Mouse (Mus musculus) heart, postnatal 0 days (tissue): Measurements from ENCODE around the gene Hivep3. TPM values are rescaled to one million over a fixed set of nuclear protein-coding genes. Genes with fewer than 3 reads are reported as not detected.

Experiments used
- ATAC-seq: fragments of 200-750 bp; cut with Nextera tagmentation; 2 replicates; pipeline ENCODE4 v1.8.0; 2017; ENCODE audit warnings: low read depth, moderate number of reproducible peaks, moderate library complexity; ENCODE audit not compliant: insufficient read depth
- DNase-seq: peaks from one replicate; pipeline ENCODE4 v3.0.0-alpha.2; 2016; ENCODE audit warnings: low spot score
- H3K27ac ChIP-seq: fragments of 300-500 bp; sonication (generic); 2 replicates; pipeline ENCODE4 v1.5.1; 2014; ENCODE audit warnings: low read depth, mild to moderate bottlenecking
- H3K27me3 ChIP-seq: fragments of 300-500 bp; sonication (generic); 2 replicates; pipeline ENCODE4 v1.6.1; 2014; ENCODE audit warnings: low read length, mixed read lengths; ENCODE audit not compliant: control insufficient read depth, insufficient read depth
- H3K36me3 ChIP-seq: fragments of 300-500 bp; sonication (generic); replicated peaks from 2 replicates; pipeline ENCODE4 v1.6.1; 2014; ENCODE audit warnings: low read length, mixed read lengths; ENCODE audit not compliant: control insufficient read depth, insufficient read depth
- H3K4me1 ChIP-seq: fragments of 300-500 bp; sonication (generic); 2 replicates; pipeline ENCODE4 v1.6.1; 2014; ENCODE audit warnings: antibody characterized with exemption; ENCODE audit not compliant: control insufficient read depth, insufficient read depth
- H3K4me2 ChIP-seq: fragments of 300-500 bp; sonication (generic); 2 replicates; pipeline ENCODE4 v1.6.1; 2014; ENCODE audit warnings: low read depth, mild to moderate bottlenecking, low read length, moderate library complexity
- H3K4me3 ChIP-seq: fragments of 300-500 bp; sonication (generic); 2 replicates; pipeline ENCODE4 v1.5.1; 2014; ENCODE audit warnings: low read depth, low read length
- H3K9ac ChIP-seq: fragments of 300-500 bp; sonication (generic); replicated peaks from 2 replicates; pipeline ENCODE4 v1.6.1; 2014; ENCODE audit warnings: low read depth, low read length, mixed read lengths
- H3K9me3 ChIP-seq: fragments of 300-500 bp; sonication (generic); replicated peaks from 2 replicates; pipeline ENCODE4 v1.6.1; 2016; ENCODE audit warnings: low read length; ENCODE audit not compliant: control insufficient read depth
- CTCF ChIP-seq: IDR thresholded peaks from 2 replicates; pipeline ENCODE4 v1.5.1; 2016; ENCODE audit warnings: antibody characterized with exemption, control low read depth, low read depth
- EP300 ChIP-seq: IDR thresholded peaks from 2 replicates; pipeline ENCODE4 v1.6.1; 2016; ENCODE audit warnings: antibody characterized with exemption, low read depth
- WGBS: fragments of 180-500 bp; shearing (Covaris S2); extraction: QIAGEN DNeasy Blood & Tissue Kit; methylation state at CpG from one replicate; pipeline ENCODE4 v1.1.7; 2014; 5-methylcytosine and 5-hydroxymethylcytosine counted together
- polyA plus RNA-seq: library from polyadenylated mRNA; unstranded; fragments of >200 nt; fragmentation: Nextera tagmentation; extraction: Ambion mirVana; gene quantifications from 2 replicates; pipeline ENCODE4 v1.2.1, GENCODE M21; 2015
- total RNA-seq: library from RNA; depleted of rRNA; stranded (reverse); fragments of >200 nt; gene quantifications from 2 replicates; pipeline ENCODE4 v1.2.3, GENCODE M21; 2014; ENCODE audit warnings: low replicate concordance; rRNA removed

Hivep3 gene
- total RNA-seq (2.3 and 10.4 TPM in 2 replicates), polyA plus RNA-seq (5.8 and 6.6 TPM in 2 replicates)

DNA sequence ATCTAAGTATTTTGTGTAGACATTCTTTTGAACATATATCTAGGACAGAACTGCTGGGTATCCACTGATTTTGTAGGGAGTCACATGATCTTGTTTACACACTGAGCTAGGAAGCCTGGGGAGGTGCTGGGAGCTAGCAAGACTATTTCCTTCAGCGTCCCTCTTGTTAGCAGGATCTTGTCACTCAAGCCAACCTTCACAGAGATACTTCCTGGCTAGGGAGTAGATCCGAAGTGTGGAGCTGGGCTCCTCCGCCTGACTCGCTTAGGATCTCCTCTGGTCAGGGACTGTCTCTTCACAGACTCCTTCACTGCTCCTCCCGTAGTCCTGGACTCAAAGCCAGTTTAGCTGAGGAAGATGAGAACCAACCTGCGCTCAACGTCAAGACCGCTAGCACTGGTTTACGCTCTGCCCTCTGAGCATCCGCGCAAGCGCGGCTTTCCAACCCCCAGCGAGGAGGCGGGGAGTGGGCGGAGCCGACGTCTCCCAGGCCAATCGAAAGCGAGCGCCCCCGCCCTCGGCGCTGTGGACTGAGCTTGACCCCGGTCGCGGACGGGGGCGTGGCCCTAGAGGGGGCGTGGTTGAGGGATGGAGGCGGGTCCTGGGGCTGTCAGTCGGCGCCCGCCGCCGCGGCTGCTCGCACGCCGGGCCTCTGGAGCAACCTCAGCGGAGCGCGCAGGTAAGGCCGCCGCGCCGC, at the start of gene Hivep3:
Hivep3 (plus strand) TSS at position 601 of the 697 bp plus-strand sequence.
- WGBS: 2% methylated on average over 32 of the region's 47 CpGs
- H3K9me3 ChIP-seq: no peaks in the 10 kb centered on the region
- DNase-seq (peak; percentile 97), ATAC-seq (peak; percentile 99)
- H3K4me2 ChIP-seq: peak within 1 kb of the TSS; percentile 94
- H3K36me3 ChIP-seq: no peaks in the 10 kb centered on the region
- peak within 1 kb of the TSS; percentile 36 for H3K27ac ChIP-seq
- TF ChIP-seq CTCF: no peak
- TF ChIP-seq EP300: no peak
- H3K27me3 ChIP-seq: peaks cover 11% of the 10 kb centered on the region; the same call in 1 of the 2 replicates
- no peaks in the 10 kb centered on the region; the same call in 1 of the 2 replicates for H3K4me1 ChIP-seq
- peak within 1 kb of the TSS; percentile 57 for H3K9ac ChIP-seq
- peak within 1 kb of the TSS; percentile 80 for H3K4me3 ChIP-seq

DNA sequence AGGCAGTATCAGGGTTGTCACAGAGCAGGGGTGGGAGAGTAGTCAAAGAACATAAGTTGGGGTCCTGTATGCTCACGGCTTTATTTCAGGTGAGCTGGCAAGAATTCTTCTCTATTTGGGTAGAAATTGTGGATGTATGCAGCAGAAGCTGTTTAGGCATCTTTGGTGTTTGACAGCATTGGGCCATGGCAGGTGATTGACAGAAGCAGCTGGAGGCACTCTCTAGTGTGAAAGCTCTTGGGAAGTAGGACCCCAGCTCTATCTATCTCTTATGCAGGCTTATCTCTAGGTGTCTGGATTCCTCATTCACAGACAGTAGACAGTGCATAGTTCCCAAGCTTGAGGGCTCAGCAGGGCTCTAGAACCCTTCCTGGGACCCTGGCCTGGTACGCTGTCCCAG, 47.8 kb upstream of the Hivep3 start:
- no peak overlapping the region for H3K4me2 ChIP-seq
- H3K9ac ChIP-seq: no peak overlapping the region
- TF ChIP-seq CTCF (no peak), EP300 (no peak)
- H3K36me3 ChIP-seq: no peaks in the 10 kb centered on the region
- 79% methylated on average over 2 of the region's 2 CpGs for WGBS
- H3K4me3 ChIP-seq: no peak overlapping the region
- ATAC-seq: no peak
- no peak for DNase-seq
- no peaks in the 10 kb centered on the region for H3K4me1 ChIP-seq
- H3K27ac ChIP-seq: no peak overlapping the region
- no peaks in the 10 kb centered on the region for H3K27me3 ChIP-seq
- H3K9me3 ChIP-seq: no peaks in the 10 kb centered on the region

DNA sequence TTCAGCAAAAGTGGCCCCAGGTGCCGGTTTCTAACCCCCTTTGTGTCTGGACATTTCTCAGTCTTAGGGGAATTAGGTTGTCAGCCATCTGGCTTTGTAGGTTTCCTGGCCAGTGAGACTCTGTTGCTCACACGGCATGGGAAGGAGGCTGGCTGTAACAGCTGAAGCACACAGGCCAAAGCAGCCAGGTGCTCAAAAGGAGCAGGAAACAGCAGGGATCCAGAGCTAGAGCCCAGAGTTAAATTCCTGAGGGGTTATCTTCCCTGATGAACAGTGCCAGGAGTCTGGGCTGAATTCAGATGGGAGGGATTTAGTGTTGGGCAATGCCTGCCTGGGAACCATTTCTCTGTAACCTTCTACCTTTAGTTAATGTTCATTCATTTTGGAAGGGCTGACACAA, 35.2 kb upstream of the Hivep3 start:
- H3K9ac ChIP-seq: no peak overlapping the region
- no peak for DNase-seq
- H3K27ac ChIP-seq: no peak overlapping the region
- no peak for ATAC-seq
- TF ChIP-seq CTCF: no peak
- no peak for TF ChIP-seq EP300
- H3K27me3 ChIP-seq: no peaks in the 10 kb centered on the region
- no peak overlapping the region for H3K4me2 ChIP-seq
- no peaks in the 10 kb centered on the region for H3K4me1 ChIP-seq
- no peaks in the 10 kb centered on the region for H3K36me3 ChIP-seq
- H3K9me3 ChIP-seq: no peaks in the 10 kb centered on the region; the same call in 1 of the 2 replicates
- 44% methylated on average over 2 of the region's 2 CpGs for WGBS
- no peak overlapping the region for H3K4me3 ChIP-seq

DNA sequence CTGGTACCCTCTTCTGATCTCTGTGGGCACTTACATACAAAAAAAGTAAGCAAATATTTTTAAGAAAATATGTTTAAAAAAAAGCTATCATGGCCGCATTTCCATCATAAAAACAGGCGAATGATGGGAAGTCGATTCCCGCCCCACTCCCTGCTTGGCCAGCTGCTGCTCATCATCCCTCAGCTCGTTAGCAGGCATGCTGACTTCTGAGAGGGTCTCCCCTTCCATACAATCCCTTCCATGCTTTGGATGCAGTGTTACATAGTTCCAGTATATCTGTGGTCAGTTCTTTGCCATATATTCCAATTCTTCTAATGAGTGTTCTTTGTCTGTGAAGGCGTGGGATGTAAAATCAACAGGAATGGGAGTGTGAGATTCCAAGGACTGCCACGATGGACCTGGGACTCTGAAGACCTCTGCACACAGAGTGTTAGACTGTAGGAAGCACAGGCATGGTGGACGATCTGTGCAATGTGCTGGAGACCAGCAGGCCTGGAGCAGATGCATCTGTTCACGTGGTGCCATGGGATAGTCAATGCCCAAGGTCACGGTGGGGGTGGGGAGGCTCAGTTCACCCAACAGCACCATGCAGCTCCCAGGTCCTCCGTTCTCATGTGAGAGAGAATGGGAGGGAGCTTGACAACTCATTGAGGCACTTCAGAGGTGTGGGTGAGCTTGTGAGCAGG, 32.2 kb upstream of the Hivep3 start:
- H3K4me2 ChIP-seq: no peak overlapping the region
- ATAC-seq: no peak
- no peak overlapping the region for H3K27ac ChIP-seq
- no peaks in the 10 kb centered on the region for H3K4me1 ChIP-seq
- no peak overlapping the region for H3K9ac ChIP-seq
- WGBS: 81% methylated on average over 11 of the region's 11 CpGs
- H3K9me3 ChIP-seq: no peaks in the 10 kb centered on the region; the same call in 1 of the 2 replicates
- TF ChIP-seq EP300 (no peak), CTCF (no peak)
- no peak for DNase-seq
- no peaks in the 10 kb centered on the region; the same call in 1 of the 2 replicates for H3K27me3 ChIP-seq
- no peak overlapping the region for H3K4me3 ChIP-seq
- no peaks in the 10 kb centered on the region for H3K36me3 ChIP-seq

DNA sequence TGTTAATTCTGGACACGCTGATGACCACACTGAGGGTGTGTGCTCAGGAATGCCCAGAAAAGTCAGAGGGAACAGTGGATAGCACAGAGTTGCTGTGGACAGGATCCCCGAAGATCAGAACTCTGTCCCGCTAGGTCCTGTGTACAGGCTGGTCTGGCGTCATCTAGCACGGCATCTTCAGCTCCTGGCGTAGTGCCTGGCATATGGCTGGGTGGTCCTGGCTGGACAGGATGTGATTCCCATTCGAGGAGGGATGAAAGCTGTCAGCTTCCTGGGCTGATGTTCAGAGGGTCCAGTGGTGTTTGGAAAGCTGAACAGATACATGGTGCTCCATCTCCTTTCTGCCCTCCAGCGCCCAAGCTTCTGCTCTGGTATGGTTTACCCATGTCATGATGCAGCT, 29.6 kb upstream of the Hivep3 start:
- H3K27me3 ChIP-seq: no peaks in the 10 kb centered on the region; the same call in 1 of the 2 replicates
- H3K4me2 ChIP-seq: no peak overlapping the region
- no peaks in the 10 kb centered on the region for H3K36me3 ChIP-seq
- H3K4me3 ChIP-seq: no peak overlapping the region
- WGBS: 73% methylated on average over 8 of the region's 8 CpGs
- no peaks in the 10 kb centered on the region for H3K4me1 ChIP-seq
- H3K9me3 ChIP-seq: no peaks in the 10 kb centered on the region; the same call in 1 of the 2 replicates
- H3K27ac ChIP-seq: no peak overlapping the region
- no peak overlapping the region for H3K9ac ChIP-seq
- ATAC-seq: no peak
- DNase-seq: no peak
- TF ChIP-seq EP300: no peak
- no peak for TF ChIP-seq CTCF
